Mouse (Mus musculus): ENCODE measurements around the gene Chst11. TPM values are rescaled to one million over a fixed set of nuclear protein-coding genes. Genes with fewer than 3 reads are reported as not detected.

Chst11 gene
- polyA plus RNA-seq, 1 experiment from 2014 or later = 2.1 TPM

DNA sequence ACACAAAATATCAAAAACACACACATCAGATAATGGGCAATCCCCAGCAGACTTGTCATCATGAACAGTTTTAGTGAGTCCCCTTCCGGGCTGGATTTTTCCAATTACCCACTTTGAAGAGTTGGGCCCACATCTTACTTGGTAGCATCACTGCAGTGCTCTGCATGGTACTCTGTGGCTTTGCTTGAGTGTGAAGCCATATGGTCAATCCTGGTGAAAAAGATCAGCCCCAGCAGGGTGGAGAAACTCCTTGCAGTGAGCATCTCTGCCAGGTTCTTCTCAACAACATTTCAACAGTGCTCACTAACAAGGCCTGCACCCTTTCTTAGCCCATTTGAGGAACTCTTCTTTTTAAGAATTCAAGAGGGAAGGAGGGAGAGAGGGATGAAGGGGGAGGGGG, 150.7 kb downstream of the Chst11 start:
- DNase-seq (ENCODE audit: low spot score) = no peak

DNA sequence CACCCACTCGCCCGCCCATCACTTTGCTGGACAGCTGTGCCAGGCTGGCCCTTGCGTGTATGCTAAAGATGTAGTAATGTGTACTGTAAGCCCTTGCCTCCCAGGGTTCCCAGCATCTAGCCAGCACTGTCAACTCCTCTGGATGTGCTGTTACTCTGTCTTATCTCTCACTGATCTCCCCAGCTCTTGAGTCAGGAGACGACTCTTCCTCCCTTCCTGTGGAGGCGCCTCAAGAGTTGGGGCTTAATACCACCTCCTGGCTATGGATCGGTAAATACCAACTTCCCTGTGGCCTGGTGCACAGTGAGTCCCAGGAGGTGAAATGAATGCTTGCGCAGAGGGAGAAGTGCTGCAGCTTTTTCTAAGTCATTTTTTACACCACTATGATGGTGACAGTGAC, 151.8 kb downstream of the Chst11 start:
- DNase-seq (ENCODE audit: low spot score) = no peak

DNA sequence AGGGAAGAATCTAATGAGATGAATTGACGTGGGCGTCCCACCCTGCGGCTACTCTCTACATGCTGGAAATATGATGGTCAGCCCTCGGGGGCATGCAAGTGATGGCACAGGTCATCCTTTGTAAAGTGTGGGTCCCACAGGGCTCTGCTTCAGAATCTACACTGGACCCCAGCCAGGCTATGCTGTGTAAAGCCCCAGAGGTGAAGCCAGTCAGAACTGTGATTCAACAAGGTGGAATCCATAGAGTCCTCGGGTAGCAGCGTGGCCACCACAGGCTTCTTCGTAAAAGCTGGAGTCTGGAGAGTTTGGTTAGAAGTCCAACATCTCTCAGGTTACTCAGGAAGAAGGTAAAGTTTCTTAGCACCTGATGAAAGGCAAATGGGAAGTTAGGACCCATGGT, 154.0 kb downstream of the Chst11 start:
- no peak for DNase-seq (ENCODE audit: low spot score)

- DNase-seq (ENCODE audit: low spot score) = no peak
Measured at GRCm38 (mm10) chr10:83140258-83140936, 155.1 kb downstream of the Chst11 start.

DNA sequence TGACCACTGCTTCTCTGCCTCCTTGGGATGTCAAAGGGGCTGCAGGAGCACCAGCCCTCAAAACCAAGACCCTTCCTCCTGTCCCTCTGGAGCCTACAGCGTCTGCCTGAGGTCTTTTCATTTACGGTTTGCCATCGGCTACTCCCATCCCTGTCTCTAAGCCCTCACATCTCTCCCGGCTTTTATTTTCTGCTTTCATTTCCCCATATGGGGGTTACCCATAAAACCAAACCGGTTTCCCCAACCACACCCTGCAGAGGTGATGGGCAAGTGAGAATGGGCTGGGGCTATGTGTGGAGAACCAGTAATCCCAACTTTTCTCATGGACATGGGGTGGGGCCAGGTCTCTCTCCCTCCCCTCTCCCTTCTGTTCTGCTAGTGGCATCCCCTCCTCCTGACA, 156.1 kb downstream of the Chst11 start:
- no peak for DNase-seq (ENCODE audit: low spot score)

DNA sequence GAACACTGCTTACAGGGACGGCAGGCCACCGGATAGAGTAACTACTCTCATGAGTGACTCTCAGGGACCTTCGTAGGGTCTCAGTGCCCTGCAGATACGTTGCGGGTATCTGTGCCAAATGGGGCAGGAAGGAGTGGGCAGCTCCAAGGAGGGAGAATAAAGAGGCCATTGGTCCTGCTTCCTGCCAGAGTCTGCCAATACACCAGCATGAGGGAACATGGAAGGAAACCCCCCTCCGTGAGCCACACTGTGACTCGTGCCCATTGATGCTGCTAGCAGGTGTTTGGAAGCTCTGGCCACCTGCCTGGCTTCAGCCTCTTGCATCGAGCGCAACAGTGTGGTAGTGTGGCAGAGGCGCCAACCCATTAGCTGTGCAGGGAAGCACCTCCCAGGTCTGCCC, 157.8 kb downstream of the Chst11 start:
- DNase-seq (ENCODE audit: low spot score) = peak; percentile 41

DNA sequence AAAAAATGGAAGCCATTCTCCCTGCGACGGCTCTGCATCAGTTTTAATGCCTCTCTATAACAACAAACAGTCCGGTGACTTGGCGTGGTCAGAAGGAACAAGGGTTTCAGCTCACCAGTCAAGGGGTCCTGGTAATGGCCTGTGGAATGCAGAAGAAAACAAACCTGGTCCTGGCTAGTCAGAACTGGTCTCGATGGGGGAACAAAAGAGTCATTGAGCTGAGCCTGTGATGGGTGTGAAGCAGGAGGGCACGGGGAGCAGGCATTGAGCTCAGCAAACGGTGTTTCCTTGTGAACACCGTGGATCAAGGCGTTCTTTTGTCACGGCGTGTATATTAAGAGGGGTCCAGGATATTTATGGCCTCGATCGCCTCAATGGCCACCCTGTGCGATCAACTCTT, 160.5 kb downstream of the Chst11 start:
- no peak for DNase-seq (ENCODE audit: low spot score)

- DNase-seq (ENCODE audit: low spot score) = no peak
Measured at GRCm38 (mm10) chr10:83149342-83150178, 164.3 kb downstream of the Chst11 start.

DNA sequence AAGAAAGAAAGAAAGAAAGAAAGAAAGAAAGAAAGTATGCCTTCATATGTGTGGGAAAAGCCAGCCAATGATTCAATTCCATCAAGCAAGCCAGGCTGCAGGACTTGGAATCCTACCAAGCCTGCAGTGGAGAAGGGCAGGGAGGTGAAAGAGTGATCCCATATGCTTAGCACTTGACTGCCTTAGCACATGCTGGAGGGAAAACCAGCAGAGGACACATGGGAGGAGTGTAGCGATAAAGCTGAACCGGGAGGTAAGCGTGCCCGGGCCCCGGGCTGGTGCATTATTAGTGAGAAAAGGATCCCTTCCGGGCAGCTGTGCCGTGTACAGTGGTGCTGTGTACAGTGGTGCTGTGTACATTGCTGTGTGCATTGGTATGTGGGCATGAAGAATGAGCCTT, 165.3 kb downstream of the Chst11 start:
- no peak for DNase-seq (ENCODE audit: low spot score)

DNA sequence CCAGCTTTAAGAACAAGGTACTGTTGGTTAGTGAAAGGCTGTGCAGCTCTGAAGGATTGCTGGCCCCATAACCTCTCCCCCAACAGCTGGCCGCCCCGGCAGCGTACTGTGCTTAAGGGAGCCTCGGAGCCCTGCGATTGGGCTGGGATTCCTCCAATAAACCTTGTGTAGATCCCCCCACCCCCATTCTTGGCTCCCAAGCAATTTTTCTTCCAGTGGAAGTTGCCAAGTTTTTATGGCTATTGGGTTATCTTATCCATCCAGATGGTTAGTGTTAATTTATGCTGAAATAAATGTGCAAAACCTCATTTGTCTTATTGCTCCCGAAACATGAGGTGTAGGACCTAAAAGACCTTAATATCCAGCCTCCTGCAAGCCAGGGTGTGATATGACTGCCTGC, 166.1 kb downstream of the Chst11 start:
- no peak for DNase-seq (ENCODE audit: low spot score)

- no peak for DNase-seq (ENCODE audit: low spot score)
Measured at GRCm38 (mm10) chr10:83151896-83152685, 166.8 kb downstream of the Chst11 start.

GRCm38 (mm10) chr10:83152723-83153122, 167.4 kb downstream of the Chst11 start:
- no peak for DNase-seq (ENCODE audit: low spot score)

- no peak for DNase-seq (ENCODE audit: low spot score)
Measured at GRCm38 (mm10) chr10:83153374-83153773, 168.1 kb downstream of the Chst11 start.

DNA sequence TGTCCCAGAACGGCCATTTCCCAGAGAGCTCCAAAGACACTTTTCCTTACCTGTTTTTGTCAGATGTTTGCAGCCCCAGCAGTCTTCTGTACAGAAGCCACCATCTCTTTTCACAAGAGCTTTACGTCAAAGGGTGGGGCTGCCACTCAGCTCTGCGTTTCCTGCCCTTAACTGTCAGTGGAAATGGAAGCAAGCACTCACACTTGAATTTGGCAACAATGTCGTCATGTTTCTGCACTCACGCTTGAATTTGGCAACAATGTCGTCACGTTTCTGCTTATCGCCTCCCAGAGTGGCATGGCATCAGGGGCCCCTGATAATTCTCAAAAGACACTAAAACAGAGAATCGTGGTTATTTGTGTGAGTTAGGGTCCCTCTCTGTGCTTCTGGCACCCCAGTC, 168.6 kb downstream of the Chst11 start:
- peak; percentile 79 for DNase-seq (ENCODE audit: low spot score)

DNA sequence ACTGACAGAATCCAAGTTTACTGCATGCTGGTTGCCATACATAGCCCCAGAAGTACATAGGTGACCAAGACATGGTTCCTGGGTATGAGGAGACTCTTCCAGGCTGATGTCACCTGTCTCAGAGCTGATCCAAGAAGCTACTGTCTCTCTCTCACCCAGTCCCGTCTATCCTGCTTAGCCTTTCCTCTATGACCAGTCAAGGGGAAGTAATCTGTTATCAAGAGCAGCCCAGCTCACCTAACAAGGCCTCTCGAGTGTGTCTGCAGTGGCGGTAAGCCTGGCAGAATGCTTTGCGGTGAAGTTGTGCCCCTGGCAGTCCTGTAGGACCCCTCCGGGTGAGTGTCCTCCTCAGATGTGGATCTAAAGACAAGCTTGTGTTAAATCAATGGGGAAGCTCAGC, 172.0 kb downstream of the Chst11 start:
- DNase-seq (ENCODE audit: low spot score) = no peak

GRCm38 (mm10) chr10:83158322-83158721, 173.0 kb downstream of the Chst11 start:
- DNase-seq (ENCODE audit: low spot score) = no peak

DNA sequence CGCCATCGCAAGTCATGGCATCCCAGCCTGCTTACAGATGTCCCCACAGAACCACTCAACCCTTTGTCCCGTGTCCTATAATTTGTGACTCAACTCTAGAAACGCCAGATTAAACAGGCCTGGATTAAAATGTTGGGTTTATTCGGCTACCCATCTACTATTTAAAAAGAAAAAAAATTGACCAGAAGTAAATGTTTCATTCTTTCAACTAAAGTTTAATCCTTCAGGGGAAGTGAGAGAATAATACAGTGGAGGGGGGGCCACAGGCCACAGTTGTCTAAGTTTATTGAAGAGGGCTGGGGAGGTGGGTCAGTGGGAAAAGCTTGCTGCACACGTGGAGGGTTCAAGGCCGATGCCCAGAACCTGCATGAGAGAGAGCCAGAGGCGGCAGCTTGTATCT, 173.9 kb downstream of the Chst11 start:
- no peak for DNase-seq (ENCODE audit: low spot score)

GRCm38 (mm10) chr10:83161656-83162365, 176.5 kb downstream of the Chst11 start:
- peak; percentile 54 for DNase-seq (ENCODE audit: low spot score)

DNA sequence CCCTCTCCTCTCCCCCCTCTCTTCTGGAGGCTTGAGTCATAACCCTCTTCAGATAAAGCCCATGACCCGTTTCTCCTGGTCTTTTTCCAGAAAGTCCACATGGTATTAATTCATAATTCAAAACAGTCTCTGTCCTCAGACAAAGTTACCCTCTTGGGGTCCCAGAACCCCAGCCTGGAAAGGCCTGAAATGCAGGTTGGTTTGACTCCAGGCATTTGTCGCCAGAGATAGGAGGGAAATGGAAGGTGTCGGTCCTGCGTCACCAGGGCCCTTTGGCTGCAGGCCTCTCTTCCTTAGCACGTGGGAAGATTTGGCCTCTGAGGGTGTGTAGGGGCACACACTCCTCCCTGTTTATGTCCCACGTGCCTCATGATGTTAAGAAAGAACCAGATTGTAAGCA, 178.6 kb downstream of the Chst11 start:
- no peak for DNase-seq (ENCODE audit: low spot score)

DNA sequence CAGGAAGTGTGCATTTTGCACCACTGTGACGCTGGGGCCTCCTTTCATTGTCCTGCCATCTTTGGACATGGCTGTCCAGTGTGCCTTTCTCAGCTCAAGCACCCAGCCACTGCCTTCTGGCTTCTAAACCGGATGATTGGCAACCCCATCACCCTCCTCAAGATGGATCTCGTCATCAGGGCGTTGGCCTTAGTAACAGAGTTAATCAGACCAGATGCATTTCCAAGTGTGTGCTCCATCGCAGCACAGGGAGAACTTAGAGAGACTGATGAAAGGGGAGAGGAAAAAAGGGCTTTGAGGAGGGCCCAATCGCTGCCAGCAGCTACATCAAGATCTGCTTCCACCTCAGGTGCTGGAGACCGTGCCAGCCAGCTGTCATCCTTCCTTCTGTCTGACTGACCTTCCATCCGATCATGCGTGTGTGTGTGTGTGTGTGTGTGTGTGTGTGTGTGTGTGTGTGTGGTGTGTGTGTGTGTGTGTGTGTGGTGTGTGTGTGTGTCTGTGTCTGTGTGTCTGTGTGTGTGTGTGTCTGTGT, 179.7 kb downstream of the Chst11 start:
- DNase-seq (ENCODE audit: low spot score) = no peak
